Mouse (Mus musculus) ES-Bruce4 (cell line): ENCODE results near the gene Fam107b.

ENCODE experiments used
- CTCF ChIP-seq: IDR thresholded peaks from one replicate; pipeline ENCODE4 v1.8.1; 2011; ENCODE audit warnings: low read depth, low read length
- POLR2A ChIP-seq: IDR thresholded peaks from one replicate; pipeline ENCODE4 v1.8.1; 2011; ENCODE audit warnings: low read length; ENCODE audit not compliant: insufficient read depth

DNA sequence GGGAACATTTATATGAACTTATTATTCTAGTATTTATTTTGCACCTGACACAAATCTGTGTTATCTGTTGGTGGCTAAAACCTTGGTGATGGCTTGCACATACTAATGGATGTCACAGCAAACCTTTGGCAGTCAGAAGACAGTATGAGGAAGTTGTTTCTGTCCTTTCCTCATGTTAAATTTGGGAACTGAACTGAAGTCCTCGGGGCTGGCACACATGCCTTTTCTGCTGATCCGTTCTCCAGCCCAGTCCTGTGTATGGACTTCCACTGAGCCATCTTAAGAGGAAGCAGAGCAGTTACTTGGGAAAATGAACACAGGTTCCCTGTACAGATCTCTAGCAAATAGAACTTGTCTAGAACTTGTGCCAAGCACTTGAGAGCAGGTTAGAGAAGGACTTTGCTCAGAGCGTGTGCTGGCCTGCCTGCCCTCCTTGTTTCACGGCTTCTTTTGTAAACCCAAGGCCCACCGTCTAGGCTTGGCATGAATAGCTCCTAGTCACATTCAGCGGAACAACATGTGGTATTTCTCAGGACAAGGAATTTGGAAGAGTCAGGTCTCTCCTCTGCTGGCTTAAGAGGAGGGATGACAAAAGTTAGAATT is 190.0 kb downstream of the Fam107b start:
- no peak for TF ChIP-seq CTCF
- TF ChIP-seq POLR2A: no peak
